Mouse (Mus musculus) megakaryocyte, embryonic 14.5 days (primary cell): ENCODE measurements at regions not wholly inside any gene's neighbourhood (a gene's known extent, or its start where the extent isn't known, plus 50 kb on each side); places are given as distances from the start of the nearest gene placed in this dataset.

Experiments used
- FLI1 ChIP-seq: IDR thresholded peaks from 2 replicates; pipeline ENCODE4 v1.6.1; 2012; ENCODE audit warnings: low read length, inconsistent platforms, mixed read lengths
- GATA1 ChIP-seq: IDR thresholded peaks from 3 replicates; pipeline ENCODE4 v1.6.1; 2012; ENCODE audit warnings: mixed read lengths, low read length, inconsistent platforms, borderline replicate concordance

GRCm38 (mm10) chr8:103608291-103608690 is 493.1 kb upstream of the Cdh5 start:
- no peak for TF ChIP-seq GATA1
- TF ChIP-seq FLI1, result no peak
